Mouse (Mus musculus): Measurements from ENCODE around the gene Tdg. TPM values are rescaled to one million over a fixed set of nuclear protein-coding genes. Genes with fewer than 3 reads are reported as not detected.

Gene Tdg
- total RNA-seq, 1 experiment, result 28.7 TPM

DNA sequence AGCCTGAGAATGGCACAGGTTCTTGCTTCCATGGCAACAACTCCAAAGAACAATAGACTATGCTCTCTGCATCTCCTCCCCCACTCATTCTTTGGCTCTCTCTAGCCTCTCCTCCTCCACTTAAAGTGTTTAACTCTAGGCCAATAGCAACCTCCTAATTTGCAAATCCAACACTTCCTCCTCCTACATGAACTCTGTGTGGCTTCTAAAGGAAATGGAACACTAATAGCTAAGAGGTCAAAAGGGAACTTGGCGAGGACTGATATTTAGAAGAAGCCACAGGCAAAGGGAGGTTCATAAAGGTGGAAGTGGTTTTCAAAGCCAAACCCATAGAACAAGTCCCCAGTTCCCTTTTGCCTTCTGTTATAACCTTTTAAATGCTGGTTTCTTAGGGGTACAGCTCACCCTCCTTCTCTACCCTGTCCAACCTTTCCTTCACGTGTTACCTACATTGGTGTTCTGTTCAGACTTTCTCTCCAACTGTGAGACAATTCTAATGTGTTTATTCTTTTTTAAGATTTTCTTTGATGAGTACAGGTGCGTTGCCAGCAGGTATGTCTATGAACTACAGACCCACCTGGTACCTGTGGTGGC lies 67.8 kb downstream of the Tdg start:
- Histone ChIP-seq H3K36me3 (ENCODE audit: control insufficient read depth, insufficient read depth, low read length, poor library complexity, severe bottlenecking) (no peaks in the 10 kb centered on the region), H3K4me1 (ENCODE audit: control insufficient read depth in 2 of 2, insufficient read depth in 2 of 2, low read length in 2 of 2, poor library complexity in 1 of 2) (peaks cover 0 to 7% of the 10 kb centered on the region in 2 experiments; a peak in 2 of 4 replicates), H3K9me3 (ENCODE audit: control insufficient read depth, insufficient read depth, low read depth, low read length) (no peaks in the 10 kb centered on the region), H3K9ac (ENCODE audit: insufficient read depth, low read depth, low read length, poor library complexity, severe bottlenecking) (no peak overlapping the region), H3K4me3 (ENCODE audit: insufficient read depth in 1 of 2, low read depth in 1 of 2, low read length in 2 of 2, poor library complexity in 1 of 2, severe bottlenecking in 1 of 2) (no peak overlapping the region), H3K27ac (ENCODE audit: insufficient read depth, low read depth, low read length, poor library complexity, severe bottlenecking) (no peak overlapping the region)
- DNase-seq (ENCODE audit: low read depth, low spot score), result no peak
- in situ Hi-C loops (cut with MboI; ENCODE audit: low sequenced_read_pairs in 2 of 2, unreplicated experiment in 2 of 2), result no loop called here
- TF ChIP-seq HCFC1 (IDR thresholded peaks at IDR 0.05; ENCODE audit: borderline replicate concordance, insufficient read depth, low read length), result no peak

DNA sequence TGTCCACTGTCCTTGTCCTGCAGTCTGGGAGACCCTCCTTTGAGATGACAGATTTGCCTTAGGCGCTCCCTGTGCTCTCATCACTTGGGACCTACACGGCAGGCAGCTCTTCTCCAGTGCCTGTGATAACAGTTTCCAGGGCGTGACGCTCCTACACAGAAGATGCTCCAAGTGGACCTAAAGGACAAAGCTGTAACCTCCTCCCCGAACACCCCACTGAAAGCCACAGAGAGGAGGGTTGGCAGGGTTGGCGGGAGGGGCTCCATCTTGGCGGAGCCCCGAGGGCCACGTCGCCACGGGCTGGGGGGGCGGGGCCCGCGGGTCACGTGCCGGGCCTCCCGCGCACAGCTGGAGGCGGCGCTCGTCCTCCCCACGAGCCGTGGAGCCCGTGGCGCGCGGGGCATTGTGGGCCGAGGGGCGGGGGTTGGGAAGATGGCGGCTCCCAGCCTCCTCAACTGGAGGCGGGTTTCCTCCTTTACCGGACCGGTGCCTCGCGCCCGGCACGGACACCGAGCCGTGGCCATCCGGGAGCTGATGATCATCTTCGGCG lies 69.2 kb downstream of the Tdg start:
- Histone ChIP-seq H3K4me3 (ENCODE audit: insufficient read depth in 1 of 2, low read depth in 1 of 2, low read length in 2 of 2, poor library complexity in 1 of 2, severe bottlenecking in 1 of 2) (peak overlapping the region; percentile 92), H3K9ac (ENCODE audit: insufficient read depth, low read depth, low read length, poor library complexity, severe bottlenecking) (peak overlapping the region; percentile 81), H3K9me3 (ENCODE audit: control insufficient read depth, insufficient read depth, low read depth, low read length) (no peaks in the 10 kb centered on the region), H3K36me3 (ENCODE audit: control insufficient read depth, insufficient read depth, low read length, poor library complexity, severe bottlenecking) (no peaks in the 10 kb centered on the region), H3K4me1 (ENCODE audit: control insufficient read depth in 2 of 2, insufficient read depth in 2 of 2, low read length in 2 of 2, poor library complexity in 1 of 2) (peaks cover 0 to 7% of the 10 kb centered on the region in 2 experiments; a peak in 2 of 4 replicates), H3K27ac (ENCODE audit: insufficient read depth, low read depth, low read length, poor library complexity, severe bottlenecking) (no peak overlapping the region)
- no peak for TF ChIP-seq ZC3H11A (IDR thresholded peaks at IDR 0.05; ENCODE audit: borderline replicate concordance, low read depth, low read length)
- no peak for TF ChIP-seq MAFK (IDR thresholded peaks at IDR 0.05; ENCODE audit: insufficient read depth, low read depth, low read length)
- TF ChIP-seq HCFC1 (IDR thresholded peaks at IDR 0.05; ENCODE audit: borderline replicate concordance, insufficient read depth, low read length), result no peak
- in situ Hi-C loops (cut with MboI; ENCODE audit: low sequenced_read_pairs in 2 of 2, unreplicated experiment in 2 of 2), result no loop called here
- DNase-seq (ENCODE audit: low read depth, low spot score), result peak; percentile 67

- Histone ChIP-seq H3K4me3 (ENCODE audit: insufficient read depth in 1 of 2, low read depth in 1 of 2, low read length in 2 of 2, poor library complexity in 1 of 2, severe bottlenecking in 1 of 2) (peak overlapping the region; percentile 92), H3K27ac (ENCODE audit: insufficient read depth, low read depth, low read length, poor library complexity, severe bottlenecking) (no peak overlapping the region), H3K9me3 (ENCODE audit: control insufficient read depth, insufficient read depth, low read depth, low read length) (no peaks in the 10 kb centered on the region), H3K9ac (ENCODE audit: insufficient read depth, low read depth, low read length, poor library complexity, severe bottlenecking) (peak overlapping the region; percentile 81), H3K36me3 (ENCODE audit: control insufficient read depth, insufficient read depth, low read length, poor library complexity, severe bottlenecking) (no peaks in the 10 kb centered on the region), H3K4me1 (ENCODE audit: control insufficient read depth in 2 of 2, insufficient read depth in 2 of 2, low read length in 2 of 2, poor library complexity in 1 of 2) (peaks cover 0 to 7% of the 10 kb centered on the region in 2 experiments; a peak in 2 of 4 replicates)
- TF ChIP-seq ZNF384 (IDR thresholded peaks at IDR 0.05; ENCODE audit: low read depth, low read length), result no peak
- TF ChIP-seq HCFC1 (IDR thresholded peaks at IDR 0.05; ENCODE audit: borderline replicate concordance, insufficient read depth, low read length), result no peak
- TF ChIP-seq MAFK (IDR thresholded peaks at IDR 0.05; ENCODE audit: insufficient read depth, low read depth, low read length), result no peak
- no peak for TF ChIP-seq ZC3H11A (IDR thresholded peaks at IDR 0.05; ENCODE audit: borderline replicate concordance, low read depth, low read length)
- TF ChIP-seq CHD2 (IDR thresholded peaks at IDR 0.05; ENCODE audit: low read depth, low read length), result no peak
- in situ Hi-C loops (cut with MboI; ENCODE audit: low sequenced_read_pairs in 2 of 2, unreplicated experiment in 2 of 2), result no loop called here
- no peak for DNase-seq (ENCODE audit: low read depth, low spot score)
Observed at GRCm38 (mm10) chr10:82699296-82699941, 69.8 kb downstream of the Tdg start.

Other genes with a start within 250 kb of the Tdg start
- gene Gm1553, start 137.2 kb upstream of the Tdg start, total RNA-seq (2012; rRNA removed), result not detected in 2 replicates
- gene 1190007I07Rik, start 6.6 kb upstream of the Tdg start, total RNA-seq (2012; rRNA removed), result 21.1 and 27.0 TPM in 2 replicates
- 0.48 and 0.62 TPM in 2 replicates for gene Glt8d2, start 60.8 kb downstream of the Tdg start, total RNA-seq (2012; rRNA removed)
- gene Hcfc2, start 66.3 kb downstream of the Tdg start, total RNA-seq (2012; rRNA removed), result 4.2 and 8.1 TPM in 2 replicates
- 46.9 and 47.7 TPM in 2 replicates for gene Nfyb, start 134.3 kb downstream of the Tdg start, total RNA-seq (2012; rRNA removed)
- gene Txnrd1, start 204.1 kb downstream of the Tdg start, total RNA-seq (2012; rRNA removed), result 107 and 167 TPM in 2 replicates
- gene Eid3, start 236.8 kb downstream of the Tdg start, total RNA-seq (2012; rRNA removed), result 8.9 and 9.3 TPM in 2 replicates

Data from ES-E14 (cell line).